Mouse (Mus musculus) Patski (cell line): ENCODE measurements around the gene Myrip. TPM values are rescaled to one million over a fixed set of nuclear protein-coding genes. Genes with fewer than 3 reads are reported as not detected.

ENCODE experiments used
- ATAC-seq: fragments of 100-300 bp; one replicate; pipeline ENCODE4 v1.8.0; 2021
- CTCF ChIA-PET: fragments of 350-600 bp; sonication (Branson Sonifier 250); formaldehyde crosslinking; loops from one replicate; lab custom pipeline; 2022; ENCODE audit warnings: inconsistent platforms; lab: Charles Lee
- POLR2A ChIA-PET: fragments of 350-600 bp; sonication (Branson Sonifier 250); formaldehyde crosslinking; loops from one replicate; lab custom pipeline; 2022; ENCODE audit warnings: antibody characterized with exemption, inconsistent platforms; lab: Charles Lee
- DNase-seq: peaks from one replicate; pipeline ENCODE4 v3.0.0-alpha.2; 2011; ENCODE audit warnings: low read depth, low spot score
- H3K27me3 ChIP-seq: fragments of 371-371 bp; one replicate; pipeline ENCODE4 v1.5.1; 2021
- CTCF ChIP-seq: fragments of 100-300 bp; IDR thresholded peaks from one replicate; pipeline ENCODE4 v1.5.1; 2021
- in situ Hi-C: fragments of 300-500 bp; cut with MboI; formaldehyde crosslinking; loops from 3 replicates; pipeline ENCODE4 v1.11.1; 2018; ENCODE audit warnings: low pct_unique_long_range_greater_than_20kb, mixed read lengths
- polyA plus RNA-seq: library from polyadenylated mRNA; unstranded; gene quantifications from one replicate; pipeline ENCODE4 v1.2.3, GENCODE M21; 2021

Myrip gene
- polyA plus RNA-seq, 1 experiment from 2014 or later, result 2.1 TPM

DNA sequence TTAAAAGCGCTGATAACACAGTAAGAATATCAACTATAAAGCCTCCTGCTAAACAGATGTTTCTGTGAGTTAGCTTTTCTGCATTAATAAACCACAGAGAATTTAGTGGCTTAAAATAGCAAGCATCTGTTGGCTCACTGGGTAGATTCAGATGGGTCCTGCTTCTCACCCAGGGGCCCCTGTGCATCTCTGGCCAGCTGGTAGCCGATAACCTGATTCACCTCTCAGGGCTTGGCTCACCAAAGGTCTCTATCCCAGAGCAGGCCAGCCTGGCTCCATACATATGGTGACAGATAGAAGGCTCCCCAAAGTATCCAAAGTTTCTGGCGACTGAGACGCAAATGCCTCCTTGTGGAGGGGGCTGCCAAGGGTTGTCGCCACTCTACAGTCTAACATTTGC, 115.4 kb downstream of the Myrip start:
- in situ Hi-C loops, result no loop called here
- POLR2A ChIA-PET, result no interaction called here
- H3K27me3 ChIP-seq, result peaks cover 15% of the 10 kb centered on the region
- DNase-seq (no peak), ATAC-seq (no peak)
- CTCF ChIA-PET, result no interaction called here
- no peak for TF ChIP-seq CTCF

GRCm38 (mm10) chr9:120418582-120418981, 117.3 kb downstream of the Myrip start:
- DNase-seq (no peak), ATAC-seq (no peak)
- POLR2A ChIA-PET, result no interaction called here
- CTCF ChIA-PET, result no interaction called here
- no peak for TF ChIP-seq CTCF
- in situ Hi-C loops, result no loop called here
- H3K27me3 ChIP-seq, result peaks cover 10% of the 10 kb centered on the region

GRCm38 (mm10) chr9:120424567-120424966, 123.3 kb downstream of the Myrip start:
- no peak for TF ChIP-seq CTCF
- CTCF ChIA-PET, result interaction anchor here (0.9 kb wide), 1 partner anchor 15 kb away, joined by 3 read pairs; no protein-coding TSS in a partner anchor
- no peak for DNase-seq
- H3K27me3 ChIP-seq, result peaks cover 13% of the 10 kb centered on the region
- in situ Hi-C loops, result no loop called here
- ATAC-seq, result no peak
- POLR2A ChIA-PET, result no interaction called here

- in situ Hi-C loops, result no loop called here
- CTCF ChIA-PET, result interaction anchor here (1.0 to 1.6 kb wide), 3 partner anchors 16 to 236 kb away, joined by 3 to 8 read pairs (median 3); no protein-coding TSS in a partner anchor
- DNase-seq (no peak), ATAC-seq (no peak)
- H3K27me3 ChIP-seq, result peaks cover 8% of the 10 kb centered on the region
- POLR2A ChIA-PET, result no interaction called here
- TF ChIP-seq CTCF, result peak; percentile 87
Measured at GRCm38 (mm10) chr9:120425768-120426167, 124.5 kb downstream of the Myrip start.

DNA sequence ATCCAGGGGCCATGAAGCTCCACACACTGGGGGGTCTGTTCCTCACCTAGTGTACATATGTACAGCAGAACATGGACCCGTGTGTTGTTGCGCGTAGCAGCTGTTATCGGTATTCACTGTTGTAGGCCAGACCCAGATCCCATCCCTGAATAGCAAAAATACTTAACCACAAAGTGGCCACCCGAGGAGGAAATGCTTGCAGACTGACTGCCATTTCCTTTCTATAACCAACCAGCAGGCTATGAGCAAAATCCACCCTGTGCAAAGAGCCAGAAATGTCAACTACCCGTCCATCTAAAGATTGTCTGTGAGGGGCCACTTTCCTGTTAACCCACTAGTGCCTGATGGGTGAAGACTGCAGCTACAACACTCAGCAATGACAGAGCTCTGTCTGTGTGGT, 126.9 kb downstream of the Myrip start:
- no peak for TF ChIP-seq CTCF
- ChIA-PET POLR2A (no interaction called here), CTCF (interaction anchor here (1.8 kb wide), 1 partner anchor 13 kb away, joined by 4 read pairs; no protein-coding TSS in a partner anchor)
- H3K27me3 ChIP-seq, result peaks cover 7% of the 10 kb centered on the region
- in situ Hi-C loops, result no loop called here
- ATAC-seq, result no peak
- no peak for DNase-seq

DNA sequence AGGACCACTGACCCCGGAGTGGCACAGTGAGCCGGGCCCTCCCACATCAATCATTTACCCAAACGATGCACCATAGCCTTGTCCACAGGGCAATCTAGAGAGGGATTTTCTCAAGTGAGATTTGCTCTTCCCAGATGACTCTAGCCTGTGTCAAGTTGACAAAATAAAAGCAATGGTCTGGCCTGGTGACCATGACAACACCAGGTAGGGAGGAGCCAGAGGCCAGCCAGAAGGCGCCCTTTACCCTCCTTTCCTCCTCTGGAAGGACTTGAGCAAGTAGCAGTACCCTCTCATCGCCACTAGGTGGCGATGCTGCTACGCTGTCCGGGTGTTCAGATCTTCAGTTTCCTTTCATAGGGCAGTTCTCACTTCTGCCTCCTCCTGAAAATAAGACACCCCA, 132.4 kb downstream of the Myrip start:
- CTCF ChIA-PET, result no interaction called here
- no peak for ATAC-seq
- POLR2A ChIA-PET, result no interaction called here
- peaks cover 5% of the 10 kb centered on the region for H3K27me3 ChIP-seq
- in situ Hi-C loops, result no loop called here
- no peak for DNase-seq
- TF ChIP-seq CTCF, result peak; percentile 94

DNA sequence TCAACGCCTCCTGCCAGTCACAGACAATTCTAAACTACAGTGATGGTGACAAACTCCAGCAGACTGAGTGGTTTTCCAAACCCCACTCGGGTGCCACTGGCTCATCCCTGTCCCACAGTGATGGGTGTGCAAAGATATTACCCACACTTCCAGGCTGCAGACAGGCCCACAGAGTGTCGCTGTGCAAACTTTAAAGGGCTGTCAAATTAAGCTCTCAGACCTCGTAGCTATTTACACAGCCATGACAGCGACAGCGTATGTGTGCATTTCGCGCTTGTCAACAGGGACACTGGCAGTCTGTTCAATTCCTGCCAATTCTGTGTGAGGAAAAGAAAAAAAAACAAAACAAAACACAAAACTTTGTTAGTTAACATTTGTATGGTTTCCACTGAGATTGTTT, 134.5 kb downstream of the Myrip start:
- CTCF ChIA-PET, result interaction anchor here (1.5 kb wide), 1 partner anchor 58 kb away, joined by 6 read pairs; no protein-coding TSS in a partner anchor
- in situ Hi-C loops, result loop anchor here (5.0 kb wide), 1 partner anchor 131 kb away; no protein-coding TSS in a partner anchor
- DNase-seq (no peak), ATAC-seq (no peak)
- POLR2A ChIA-PET, result no interaction called here
- H3K27me3 ChIP-seq, result peaks cover 5% of the 10 kb centered on the region
- TF ChIP-seq CTCF, result no peak

DNA sequence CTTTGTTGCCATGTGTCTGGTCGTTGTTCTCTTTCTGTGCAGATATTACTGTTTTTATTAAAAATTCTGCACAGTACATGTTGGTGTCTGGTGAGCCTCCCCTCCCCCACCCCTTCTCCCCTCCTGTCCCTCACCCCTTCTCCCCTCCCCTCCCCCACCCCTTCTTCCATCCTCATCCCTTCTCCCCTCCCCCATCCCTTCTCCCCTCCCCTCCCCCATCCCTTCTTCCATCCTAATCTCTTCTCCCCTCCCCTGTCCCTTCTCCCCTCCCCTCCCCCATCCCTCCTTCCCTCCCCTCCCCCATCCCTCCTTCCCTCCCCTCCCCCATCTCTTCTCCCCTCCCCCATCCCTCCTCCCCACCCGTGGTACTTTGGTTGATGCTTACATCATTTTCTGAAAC, 135.5 kb downstream of the Myrip start:
- no peak for TF ChIP-seq CTCF
- CTCF ChIA-PET, result no interaction called here
- DNase-seq (no peak), ATAC-seq (no peak)
- in situ Hi-C loops, result loop anchor here (5.0 kb wide), 1 partner anchor 130 kb away; no protein-coding TSS in a partner anchor
- peaks cover 10% of the 10 kb centered on the region for H3K27me3 ChIP-seq
- POLR2A ChIA-PET, result no interaction called here

DNA sequence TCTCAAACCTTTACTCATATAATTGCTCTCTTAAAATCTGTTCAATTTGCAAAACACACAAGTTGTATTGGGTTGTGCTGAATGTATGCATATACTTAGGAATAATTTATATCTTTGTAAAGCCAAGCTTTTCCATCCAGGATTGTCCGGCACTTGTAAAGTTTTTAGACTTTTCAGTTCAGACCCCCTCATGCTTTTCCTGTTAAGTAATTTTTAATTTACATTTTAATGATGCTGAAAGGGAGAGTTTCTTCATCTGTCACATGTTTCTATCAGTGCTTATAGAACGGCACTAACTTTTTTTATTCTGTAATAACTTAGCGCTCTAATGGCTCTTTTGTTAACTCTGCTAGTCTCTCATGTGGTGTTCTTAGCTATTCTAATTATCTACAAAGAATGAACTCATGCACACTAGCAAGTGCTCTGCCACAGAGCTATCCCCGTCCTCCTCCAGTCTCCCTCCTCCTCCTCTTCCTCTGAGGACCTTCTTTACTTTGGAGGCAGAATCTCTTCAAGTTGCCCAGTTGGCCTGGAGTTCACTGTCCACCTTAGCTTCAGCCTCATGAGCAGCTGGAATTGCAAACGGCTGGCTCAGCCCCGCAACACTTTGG, 136.1 kb downstream of the Myrip start:
- H3K27me3 ChIP-seq, result peaks cover 10% of the 10 kb centered on the region
- DNase-seq, result no peak
- POLR2A ChIA-PET, result interaction anchor here (0.8 kb wide), 1 partner anchor 30 kb away, joined by 4 read pairs; no protein-coding TSS in a partner anchor
- no peak for TF ChIP-seq CTCF
- CTCF ChIA-PET, result interaction anchor here (1.1 kb wide), 1 partner anchor 135 kb away, joined by 4 read pairs; no protein-coding TSS in a partner anchor
- ATAC-seq, result no peak
- in situ Hi-C loops, result loop anchor here (5.0 kb wide), 1 partner anchor 130 kb away; no protein-coding TSS in a partner anchor

DNA sequence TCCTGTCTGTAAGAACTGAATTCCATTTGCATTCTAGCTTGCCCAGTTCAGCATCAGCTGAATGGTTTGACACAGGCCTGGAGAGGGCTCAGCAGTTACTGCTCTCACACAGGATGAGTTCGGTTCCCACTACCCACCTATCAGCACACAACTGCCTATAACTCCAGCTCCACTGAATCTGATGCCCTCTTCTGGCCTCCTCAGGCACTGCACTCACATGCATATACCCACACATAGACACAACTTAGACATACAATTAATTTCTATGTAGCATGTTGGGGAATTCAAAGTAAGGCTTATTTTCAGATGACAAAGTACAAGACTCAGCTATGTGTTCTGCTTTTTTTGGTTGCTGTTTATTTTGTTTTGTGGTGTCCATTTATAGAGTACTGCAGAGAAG, 137.0 kb downstream of the Myrip start:
- DNase-seq (no peak), ATAC-seq (no peak)
- CTCF ChIA-PET, result interaction anchor here (1.1 kb wide), 1 partner anchor 134 kb away, joined by 4 read pairs; no protein-coding TSS in a partner anchor
- H3K27me3 ChIP-seq, result peaks cover 7% of the 10 kb centered on the region
- TF ChIP-seq CTCF, result no peak
- POLR2A ChIA-PET, result interaction anchor here (0.8 kb wide), 1 partner anchor 29 kb away, joined by 4 read pairs; no protein-coding TSS in a partner anchor
- in situ Hi-C loops, result loop anchor here (5.0 kb wide), 1 partner anchor 129 kb away; no protein-coding TSS in a partner anchor

DNA sequence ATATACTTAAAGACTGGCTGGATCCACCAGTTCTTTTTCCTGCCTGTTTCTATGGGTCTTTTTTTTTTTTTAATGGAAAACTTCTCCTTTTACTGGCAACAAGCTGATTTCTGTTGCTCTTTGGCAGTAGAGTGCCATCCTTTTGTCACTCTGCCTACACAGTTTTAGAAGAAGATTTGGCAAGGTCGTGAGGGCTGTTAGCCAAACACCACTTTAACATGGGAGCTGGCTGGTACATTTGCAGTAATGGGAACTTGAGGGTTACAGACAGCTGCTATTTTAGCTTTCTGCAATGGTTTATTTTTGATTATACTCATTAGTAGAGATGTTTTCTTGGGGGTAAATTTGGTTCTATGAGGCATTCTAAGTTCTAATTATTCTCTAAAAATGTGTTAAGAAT, 137.5 kb downstream of the Myrip start:
- no peak for DNase-seq
- in situ Hi-C loops, result loop anchor here (5.0 kb wide), 1 partner anchor 129 kb away; no protein-coding TSS in a partner anchor
- peaks cover 5% of the 10 kb centered on the region for H3K27me3 ChIP-seq
- CTCF ChIA-PET, result interaction anchor here (1.1 kb wide), 2 partner anchors 14 to 133 kb away, joined by 3 to 4 read pairs; no protein-coding TSS in a partner anchor
- no peak for TF ChIP-seq CTCF
- no peak for ATAC-seq
- POLR2A ChIA-PET, result no interaction called here
